Mouse (Mus musculus) heart, adult 2 months (tissue): ENCODE measurements around the gene Fat3.

Experiments
- CTCF ChIP-seq: fragments of 200-600 bp; IDR thresholded peaks from 2 replicates; pipeline ENCODE4 v1.8.1; 2022; ENCODE audit warnings: antibody characterized with exemption, mild to moderate bottlenecking, moderate library complexity
- EP300 ChIP-seq: fragments of 200-500 bp; IDR thresholded peaks from 2 replicates; pipeline ENCODE4 v1.6.1; 2011; ENCODE audit warnings: low read depth, low read length, control low read depth; ENCODE audit not compliant: insufficient read depth
- POLR2A ChIP-seq: fragments of 200-500 bp; IDR thresholded peaks from 2 replicates; pipeline ENCODE4 v1.6.1; 2011; ENCODE audit warnings: mild to moderate bottlenecking, low read depth, low read length, control low read depth; ENCODE audit not compliant: insufficient read depth

- TF ChIP-seq CTCF: no peak
- TF ChIP-seq POLR2A: no peak
- no peak for TF ChIP-seq EP300
Observed at GRCm38 (mm10) chr9:16361811-16362210, 139.3 kb downstream of the Fat3 start.
